Mouse (Mus musculus) limb, embryonic 14.5 days (tissue): ENCODE measurements around the gene Lyrm1. TPM values are rescaled to one million over a fixed set of nuclear protein-coding genes. Genes with fewer than 3 reads are reported as not detected.

Experiments
- ATAC-seq: fragments of 200-750 bp; cut with Nextera tagmentation; 2 replicates; pipeline ENCODE4 v1.8.0; 2017; ENCODE audit warnings: low read depth, moderate number of reproducible peaks, moderate TSS enrichment; ENCODE audit not compliant: low FRiP score
- DNase-seq: peaks from one replicate; pipeline ENCODE4 v3.0.0-alpha.2; 2015; ENCODE audit warnings: low spot score
- H3K27ac ChIP-seq: fragments of 300-500 bp; sonication (generic); replicated peaks from 2 replicates; pipeline ENCODE4 v1.5.1; 2014; ENCODE audit warnings: low read depth, mild to moderate bottlenecking, low read length, moderate library complexity, mixed read lengths
- H3K27me3 ChIP-seq: fragments of 300-500 bp; sonication (generic); 2 replicates; pipeline ENCODE4 v1.6.1; 2014; ENCODE audit warnings: low read length, mixed read lengths; ENCODE audit not compliant: control insufficient read depth, insufficient read depth
- H3K36me3 ChIP-seq: fragments of 300-500 bp; sonication (generic); 2 replicates; pipeline ENCODE4 v1.6.1; 2014; ENCODE audit warnings: mild to moderate bottlenecking, low read length, moderate library complexity, mixed read lengths; ENCODE audit not compliant: control insufficient read depth, insufficient read depth
- H3K4me1 ChIP-seq: fragments of 300-500 bp; sonication (generic); 2 replicates; pipeline ENCODE4 v1.6.1; 2014; ENCODE audit warnings: antibody characterized with exemption, low read length, mixed read lengths; ENCODE audit not compliant: control insufficient read depth, insufficient read depth
- H3K4me2 ChIP-seq: fragments of 300-500 bp; sonication (generic); replicated peaks from 2 replicates; pipeline ENCODE4 v1.6.1; 2014; ENCODE audit warnings: low read depth, mild to moderate bottlenecking, low read length, moderate library complexity; ENCODE audit not compliant: severe bottlenecking
- H3K4me3 ChIP-seq: fragments of 300-500 bp; sonication (generic); replicated peaks from 2 replicates; pipeline ENCODE4 v1.5.1; 2014; ENCODE audit warnings: low read length
- H3K9ac ChIP-seq: fragments of 300-500 bp; sonication (generic); 2 replicates; pipeline ENCODE4 v1.6.1; 2014; ENCODE audit warnings: mild to moderate bottlenecking, low read depth, low read length, moderate library complexity; ENCODE audit not compliant: severe bottlenecking
- H3K9me3 ChIP-seq: fragments of 300-500 bp; sonication (generic); 2 replicates; pipeline ENCODE4 v1.6.1; 2016; ENCODE audit warnings: low read length; ENCODE audit not compliant: control insufficient read depth
- POLR2A ChIP-seq: fragments of 200-500 bp; IDR thresholded peaks from 2 replicates; pipeline ENCODE4 v1.8.0; 2012; ENCODE audit warnings: inconsistent platforms, mild to moderate bottlenecking, moderate library complexity, borderline replicate concordance; ENCODE audit not compliant: insufficient read depth, insufficient read length; ENCODE audit errors: extremely low read depth
- WGBS: fragments of 180-500 bp; shearing (Covaris S2); extraction: QIAGEN DNeasy Blood & Tissue Kit; methylation state at CpG from one replicate; pipeline ENCODE4 v1.1.7; 2014; 5-methylcytosine and 5-hydroxymethylcytosine counted together
- polyA plus RNA-seq, 2 experiments: library from polyadenylated mRNA; depleted of rRNA in 1 of 2; stranded (reverse) in 1 of 2; unstranded in 1 of 2; fragments of >200 nt; fragmentation: Nextera tagmentation in 1 of 2; extraction: Ambion mirVana in 1 of 2; gene quantifications; 2 replicates each; pipeline versions ENCODE4 v1.2.1 to v1.2.3; 2012 to 2014

Gene Lyrm1
- polyA plus RNA-seq, 2 experiments = 5.2 to 9.5 TPM

- Histone ChIP-seq H3K27me3 (no peaks in the 10 kb centered on the region), H3K9ac (no peak overlapping the region), H3K27ac (no peak overlapping the region), H3K4me1 (no peaks in the 10 kb centered on the region), H3K36me3 (no peaks in the 10 kb centered on the region), H3K4me3 (no peak overlapping the region), H3K9me3 (no peaks in the 10 kb centered on the region), H3K4me2 (no peak overlapping the region)
- TF ChIP-seq POLR2A = no peak
- DNase-seq = no peak
- no peak for ATAC-seq
These were observed 61.8 kb downstream of the Lyrm1 start for GRCm38 (mm10) chr7:119957421-119957820.

- ATAC-seq = no peak
- H3K36me3 ChIP-seq = no peaks in the 10 kb centered on the region
These were observed 63.4 kb downstream of the Lyrm1 start for GRCm38 (mm10) chr7:119959091-119959490.

DNA sequence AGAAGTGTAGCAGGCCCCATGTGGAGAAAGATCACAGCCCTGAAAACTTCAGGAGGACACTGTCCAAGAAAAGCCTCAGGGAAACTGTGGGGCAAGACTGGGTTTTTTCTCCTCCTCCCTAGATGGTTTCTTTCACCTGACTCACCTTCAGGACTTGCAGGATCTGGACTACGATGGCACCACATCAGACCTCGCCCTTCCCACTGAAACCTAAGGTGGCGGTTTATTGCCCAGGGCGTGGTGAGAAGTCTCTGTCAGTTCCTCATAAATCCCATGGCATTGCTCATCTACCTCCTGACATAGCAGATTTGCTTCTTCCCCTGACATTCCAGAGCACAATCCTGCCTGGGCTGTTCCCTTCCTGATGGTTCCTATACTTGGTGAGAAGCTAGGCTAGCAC is 63.8 kb downstream of the Lyrm1 start:
- DNase-seq (no peak), ATAC-seq (no peak)
- H3K27ac ChIP-seq = no peak overlapping the region
- no peaks in the 10 kb centered on the region for H3K27me3 ChIP-seq
- no peak overlapping the region for H3K9ac ChIP-seq
- no peak overlapping the region for H3K4me3 ChIP-seq
- no peaks in the 10 kb centered on the region for H3K9me3 ChIP-seq
- H3K4me2 ChIP-seq = no peak overlapping the region
- H3K4me1 ChIP-seq = no peaks in the 10 kb centered on the region
- 84% methylated on average over 4 of the region's 4 CpGs for WGBS
- TF ChIP-seq POLR2A = no peak
- H3K36me3 ChIP-seq = no peaks in the 10 kb centered on the region

More at GRCm38 (mm10) chr7:119959091-119959490, 63.4 kb downstream of the Lyrm1 start:
- no peak overlapping the region for H3K4me3 ChIP-seq
- 73% methylated on average over 4 of the region's 4 CpGs for WGBS
- TF ChIP-seq POLR2A = no peak
- no peak overlapping the region for H3K9ac ChIP-seq
- no peaks in the 10 kb centered on the region for H3K9me3 ChIP-seq
- no peaks in the 10 kb centered on the region for H3K4me1 ChIP-seq
- DNase-seq = no peak
- H3K27ac ChIP-seq = no peak overlapping the region
- H3K4me2 ChIP-seq = no peak overlapping the region
- H3K27me3 ChIP-seq = no peaks in the 10 kb centered on the region

DNA sequence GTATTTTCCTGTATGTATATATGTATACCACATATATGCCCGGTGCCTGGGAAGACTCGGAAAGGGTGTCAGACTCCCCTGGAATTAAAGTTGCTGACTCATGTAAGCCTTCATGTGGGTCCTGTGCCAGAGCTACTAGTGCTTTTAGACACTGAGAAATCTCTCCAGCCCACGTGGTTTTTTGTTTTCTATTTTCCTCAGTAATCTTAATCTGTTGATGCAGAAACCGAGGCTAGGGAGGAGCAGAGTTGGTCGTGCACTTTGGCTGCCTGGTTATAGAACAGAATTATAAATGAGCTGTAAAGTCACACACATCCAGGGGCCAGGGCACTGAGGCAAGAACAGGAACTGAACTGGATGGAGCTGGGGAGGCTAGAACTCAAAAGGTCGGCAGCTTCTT is 64.3 kb downstream of the Lyrm1 start:
- Histone ChIP-seq H3K4me2 (no peak overlapping the region), H3K9ac (no peak overlapping the region), H3K4me1 (no peaks in the 10 kb centered on the region), H3K27ac (no peak overlapping the region), H3K36me3 (no peaks in the 10 kb centered on the region), H3K27me3 (no peaks in the 10 kb centered on the region), H3K4me3 (no peak overlapping the region), H3K9me3 (no peaks in the 10 kb centered on the region)
- DNase-seq (no peak), ATAC-seq (no peak)
- no peak for TF ChIP-seq POLR2A
- WGBS = 81% methylated on average over 6 of the region's 6 CpGs

GRCm38 (mm10) chr7:119960546-119960945 is 64.9 kb downstream of the Lyrm1 start:
- Histone ChIP-seq H3K4me2 (no peak overlapping the region), H3K4me1 (no peaks in the 10 kb centered on the region), H3K9ac (no peak overlapping the region), H3K27me3 (no peaks in the 10 kb centered on the region), H3K9me3 (no peaks in the 10 kb centered on the region), H3K27ac (no peak overlapping the region), H3K36me3 (no peaks in the 10 kb centered on the region), H3K4me3 (no peak overlapping the region)
- ATAC-seq (no peak), DNase-seq (no peak)
- TF ChIP-seq POLR2A = no peak
- WGBS = 76% methylated on average over 6 of the region's 6 CpGs

DNA sequence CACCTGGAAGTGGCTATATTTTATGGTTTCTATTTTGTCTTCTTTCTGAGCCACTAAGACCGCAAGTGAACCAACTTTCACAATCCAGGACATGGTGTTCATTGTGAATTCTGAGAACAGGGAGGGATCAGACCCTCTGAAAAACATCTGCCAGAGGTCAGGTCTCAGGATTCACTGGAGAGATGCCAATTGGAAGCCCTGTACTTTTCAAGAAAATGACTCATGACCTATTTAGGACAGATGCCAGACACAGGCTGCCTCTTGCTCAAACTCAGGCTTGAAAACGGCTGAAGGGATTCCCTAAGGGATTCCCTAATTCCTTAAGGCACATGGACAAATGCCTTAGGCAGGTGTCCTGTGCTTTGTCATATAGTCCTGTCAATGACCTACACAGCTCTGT is 65.4 kb downstream of the Lyrm1 start:
- WGBS = 35% methylated on average over 2 of the region's 2 CpGs
- Histone ChIP-seq H3K4me1 (no peaks in the 10 kb centered on the region), H3K9me3 (no peaks in the 10 kb centered on the region), H3K4me3 (no peak overlapping the region), H3K9ac (no peak overlapping the region), H3K27me3 (no peaks in the 10 kb centered on the region), H3K4me2 (no peak overlapping the region), H3K36me3 (no peaks in the 10 kb centered on the region), H3K27ac (no peak overlapping the region)
- ATAC-seq (no peak), DNase-seq (no peak)
- no peak for TF ChIP-seq POLR2A
